Mouse (Mus musculus): ENCODE results near the gene Havcr1. TPM values are rescaled to one million over a fixed set of nuclear protein-coding genes. Genes with fewer than 3 reads are reported as not detected.

Gene Havcr1
- polyA plus RNA-seq, 1 experiment: 23.4 TPM

GRCm38 (mm10) chr11:46819930-46820329, 85.0 kb downstream of the Havcr1 start:
- TF ChIP-seq CTCF (conservative IDR thresholded peaks at IDR 0.05; ENCODE audit: insufficient read depth, insufficient read length, low read depth, low read length) (no peak), POLR2A (IDR thresholded peaks at IDR 0.05; ENCODE audit: low read depth, low read length) (no peak)
- DNase-seq: peak; percentile 5
- Histone ChIP-seq H3K27me3 (replicated peaks; ENCODE audit: control insufficient read depth, insufficient read depth, low read length) (no peaks in the 10 kb centered on the region), H3K36me3 (ENCODE audit: control insufficient read depth, insufficient read depth, low read length) (no peaks in the 10 kb centered on the region), H3K4me1 (ENCODE audit: control insufficient read depth, insufficient read depth, low read length) (no peaks in the 10 kb centered on the region), H3K4me3 (ENCODE audit: insufficient read depth, low read depth, low read length) (no peak overlapping the region), H3K27ac (ENCODE audit: insufficient read depth, low read depth, low read length) (no peak overlapping the region)
- 49% methylated on average over 4 of the region's 4 CpGs for WGBS

Other genes with a start within 250 kb of the Havcr1 start
- gene Gm12169, start 210.9 kb upstream of the Havcr1 start, polyA plus RNA-seq (2012; rRNA removed): not detected in 2 replicates
- not detected in 2 replicates for gene BC053393, start 163.5 kb upstream of the Havcr1 start, polyA plus RNA-seq (2012; rRNA removed)
- not detected in 2 replicates for gene Dppa1, start 105.8 kb upstream of the Havcr1 start, polyA plus RNA-seq (2012; rRNA removed)
- gene Timd2, start 28.0 kb upstream of the Havcr1 start, polyA plus RNA-seq (2012; rRNA removed): 7.5 and 10.1 TPM in 2 replicates
- 0.16 and 2.3 TPM in 2 replicates for gene Timd4, start 75.7 kb downstream of the Havcr1 start, polyA plus RNA-seq (2012; rRNA removed)

All from kidney, adult 2 months (tissue).